Mouse (Mus musculus) embryonic facial prominence, embryonic 15.5 days (tissue): ENCODE measurements around the gene Rbm47. TPM values are rescaled to one million over a fixed set of nuclear protein-coding genes. Genes with fewer than 3 reads are reported as not detected.

Experiments
- ATAC-seq: fragments of 200-750 bp; cut with Nextera tagmentation; 2 replicates; pipeline ENCODE4 v1.8.0; 2017; ENCODE audit warnings: low read depth, moderate TSS enrichment; ENCODE audit not compliant: insufficient number of reproducible peaks, low FRiP score, low TSS enrichment
- H3K27ac ChIP-seq: fragments of 300-500 bp; sonication (generic); replicated peaks from 2 replicates; pipeline ENCODE4 v1.5.1; 2015; ENCODE audit warnings: mild to moderate bottlenecking, inconsistent platforms
- H3K27me3 ChIP-seq: fragments of 300-500 bp; sonication (generic); 2 replicates; pipeline ENCODE4 v1.6.1; 2015; ENCODE audit warnings: inconsistent platforms
- H3K36me3 ChIP-seq: fragments of 300-500 bp; sonication (generic); 2 replicates; pipeline ENCODE4 v1.6.1; 2015; ENCODE audit warnings: mild to moderate bottlenecking, inconsistent platforms
- H3K4me1 ChIP-seq: fragments of 300-500 bp; sonication (generic); 2 replicates; pipeline ENCODE4 v1.6.1; 2015; ENCODE audit warnings: inconsistent platforms
- H3K4me2 ChIP-seq: fragments of 300-500 bp; sonication (generic); replicated peaks from 2 replicates; pipeline ENCODE4 v1.6.1; 2015; ENCODE audit warnings: mild to moderate bottlenecking, inconsistent platforms
- H3K4me3 ChIP-seq: fragments of 300-500 bp; sonication (generic); replicated peaks from 2 replicates; pipeline ENCODE4 v1.5.1; 2015; ENCODE audit warnings: mild to moderate bottlenecking, inconsistent platforms
- H3K9ac ChIP-seq: fragments of 300-500 bp; sonication (generic); 2 replicates; pipeline ENCODE4 v1.6.1; 2015; ENCODE audit warnings: inconsistent platforms
- H3K9me3 ChIP-seq: fragments of 300-500 bp; sonication (generic); replicated peaks from 2 replicates; pipeline ENCODE4 v1.6.1; 2016; ENCODE audit warnings: inconsistent platforms
- WGBS: fragments of 180-500 bp; shearing (Covaris S2); methylation state at CpG from one replicate; pipeline ENCODE4 v1.1.7; 2015; 5-methylcytosine and 5-hydroxymethylcytosine counted together
- polyA plus RNA-seq: library from polyadenylated mRNA; unstranded; fragments of >200 nt; fragmentation: Nextera tagmentation; extraction: Ambion mirVana; gene quantifications from 2 replicates; pipeline ENCODE4 v1.2.1, GENCODE M21; 2015

The Rbm47 gene
- polyA plus RNA-seq, 1 experiment from 2014 or later = 14.0 TPM

- Histone ChIP-seq H3K27me3 (no peaks in the 10 kb centered on the region), H3K4me3 (no peak overlapping the region), H3K9ac (no peak overlapping the region), H3K36me3 (no peaks in the 10 kb centered on the region), H3K9me3 (no peaks in the 10 kb centered on the region), H3K27ac (no peak overlapping the region), H3K4me1 (0 out of 2 replicates have a peak, but pooled peaks cover under 1% of the 10 kb centered on the region), H3K4me2 (no peak overlapping the region)
- ATAC-seq = no peak
- WGBS = 88% methylated on average over 2 of the region's 2 CpGs
Measured at GRCm38 (mm10) chr5:66039813-66040212, 133.1 kb downstream of the Rbm47 start.

- no peaks in the 10 kb centered on the region for H3K9me3 ChIP-seq
- H3K4me1 ChIP-seq = peaks cover 4% of the 10 kb centered on the region; the same call in 1 of the 2 replicates
- no peak overlapping the region for H3K4me2 ChIP-seq
- no peak overlapping the region for H3K27ac ChIP-seq
- no peak for ATAC-seq
- no peak overlapping the region for H3K4me3 ChIP-seq
- no peak overlapping the region for H3K9ac ChIP-seq
- H3K36me3 ChIP-seq = no peaks in the 10 kb centered on the region
- H3K27me3 ChIP-seq = no peaks in the 10 kb centered on the region
- WGBS = 61% methylated on average over 6 of the region's 6 CpGs
Measured at GRCm38 (mm10) chr5:66037066-66037465, 135.9 kb downstream of the Rbm47 start.

- 36% methylated on average over 7 of the region's 7 CpGs for WGBS
- Histone ChIP-seq H3K4me3 (no peak overlapping the region), H3K4me1 (peaks cover 4% of the 10 kb centered on the region; the same call in 1 of the 2 replicates), H3K27ac (no peak overlapping the region), H3K36me3 (no peaks in the 10 kb centered on the region), H3K27me3 (no peaks in the 10 kb centered on the region), H3K9me3 (no peaks in the 10 kb centered on the region), H3K9ac (no peak overlapping the region), H3K4me2 (no peak overlapping the region)
- ATAC-seq = no peak
Measured at GRCm38 (mm10) chr5:66036440-66037054, 136.4 kb downstream of the Rbm47 start.

- H3K4me2 ChIP-seq = no peak overlapping the region
- no peaks in the 10 kb centered on the region for H3K27me3 ChIP-seq
- H3K9ac ChIP-seq = no peak overlapping the region
- 52% methylated on average over 14 of the region's 14 CpGs for WGBS
- no peaks in the 10 kb centered on the region for H3K9me3 ChIP-seq
- no peak overlapping the region for H3K4me3 ChIP-seq
- no peaks in the 10 kb centered on the region for H3K36me3 ChIP-seq
- H3K27ac ChIP-seq = no peak overlapping the region
- ATAC-seq = no peak
- peaks cover 4% of the 10 kb centered on the region; the same call in 1 of the 2 replicates for H3K4me1 ChIP-seq
Measured at GRCm38 (mm10) chr5:66034375-66035195, 138.3 kb downstream of the Rbm47 start.

GRCm38 (mm10) chr5:66032826-66033225, 140.1 kb downstream of the Rbm47 start:
- H3K27ac ChIP-seq = no peak overlapping the region
- H3K27me3 ChIP-seq = no peaks in the 10 kb centered on the region
- no peak overlapping the region for H3K4me2 ChIP-seq
- no peak overlapping the region for H3K4me3 ChIP-seq
- H3K9ac ChIP-seq = no peak overlapping the region
- no peak for ATAC-seq
- peaks cover 4% of the 10 kb centered on the region; the same call in 1 of the 2 replicates for H3K4me1 ChIP-seq
- H3K9me3 ChIP-seq = no peaks in the 10 kb centered on the region
- WGBS = 96% methylated on average over 1 of the region's 1 CpGs
- H3K36me3 ChIP-seq = no peaks in the 10 kb centered on the region

GRCm38 (mm10) chr5:66031699-66032098, 141.2 kb downstream of the Rbm47 start:
- Histone ChIP-seq H3K4me2 (no peak overlapping the region), H3K27me3 (no peaks in the 10 kb centered on the region), H3K36me3 (peaks cover 5% of the 10 kb centered on the region; the same call in 1 of the 2 replicates), H3K9me3 (no peaks in the 10 kb centered on the region), H3K4me3 (no peak overlapping the region), H3K4me1 (peaks cover 4% of the 10 kb centered on the region; the same call in 1 of the 2 replicates), H3K9ac (no peak overlapping the region), H3K27ac (no peak overlapping the region)
- 79% methylated on average over 5 of the region's 5 CpGs for WGBS
- ATAC-seq = no peak

- no peak overlapping the region for H3K4me2 ChIP-seq
- ATAC-seq = no peak
- 89% methylated on average over 5 of the region's 5 CpGs for WGBS
Measured at GRCm38 (mm10) chr5:66028232-66028631, 144.7 kb downstream of the Rbm47 start.

GRCm38 (mm10) chr5:66027206-66027605, 145.7 kb downstream of the Rbm47 start:
- ATAC-seq = no peak
- Histone ChIP-seq H3K4me3 (no peak overlapping the region), H3K9ac (no peak overlapping the region), H3K36me3 (peaks cover 18% of the 10 kb centered on the region), H3K9me3 (0 out of 2 replicates have a peak, but pooled peaks cover 11% of the 10 kb centered on the region), H3K4me1 (no peaks in the 10 kb centered on the region), H3K27me3 (no peaks in the 10 kb centered on the region), H3K4me2 (no peak overlapping the region), H3K27ac (no peak overlapping the region)
- 96% methylated on average over 8 of the region's 8 CpGs for WGBS

More at GRCm38 (mm10) chr5:66028232-66028631, 144.7 kb downstream of the Rbm47 start:
- Histone ChIP-seq H3K27me3 (no peaks in the 10 kb centered on the region), H3K27ac (no peak overlapping the region), H3K4me3 (no peak overlapping the region), H3K4me1 (no peaks in the 10 kb centered on the region), H3K9me3 (0 out of 2 replicates have a peak, but pooled peaks cover 11% of the 10 kb centered on the region), H3K36me3 (peaks cover 18% of the 10 kb centered on the region), H3K9ac (no peak overlapping the region)

GRCm38 (mm10) chr5:66026796-66027195, 146.1 kb downstream of the Rbm47 start:
- peaks cover 18% of the 10 kb centered on the region for H3K36me3 ChIP-seq
- H3K4me2 ChIP-seq = no peak overlapping the region
- ATAC-seq = no peak
- H3K4me1 ChIP-seq = no peaks in the 10 kb centered on the region
- H3K4me3 ChIP-seq = no peak overlapping the region
- no peak overlapping the region for H3K27ac ChIP-seq
- H3K9me3 ChIP-seq = 0 out of 2 replicates have a peak, but pooled peaks cover 11% of the 10 kb centered on the region
- H3K9ac ChIP-seq = no peak overlapping the region
- no peaks in the 10 kb centered on the region for H3K27me3 ChIP-seq
- 97% methylated on average over 31 of the region's 31 CpGs for WGBS

- H3K9ac ChIP-seq = no peak overlapping the region
- H3K9me3 ChIP-seq = no peaks in the 10 kb centered on the region
- 93% methylated on average over 2 of the region's 2 CpGs for WGBS
- H3K36me3 ChIP-seq = no peaks in the 10 kb centered on the region
- H3K4me3 ChIP-seq = no peak overlapping the region
- no peak for ATAC-seq
- H3K27ac ChIP-seq = no peak overlapping the region
- H3K4me2 ChIP-seq = no peak overlapping the region
- no peaks in the 10 kb centered on the region for H3K4me1 ChIP-seq
- H3K27me3 ChIP-seq = no peaks in the 10 kb centered on the region
Measured at GRCm38 (mm10) chr5:66015449-66015961, 157.4 kb downstream of the Rbm47 start.

GRCm38 (mm10) chr5:66014437-66014836, 158.5 kb downstream of the Rbm47 start:
- ATAC-seq = no peak
- H3K9ac ChIP-seq = no peak overlapping the region
- no peak overlapping the region for H3K27ac ChIP-seq
- no peaks in the 10 kb centered on the region for H3K27me3 ChIP-seq
- H3K4me3 ChIP-seq = no peak overlapping the region
- no peaks in the 10 kb centered on the region for H3K36me3 ChIP-seq
- WGBS = 87% methylated on average over 2 of the region's 2 CpGs
- no peaks in the 10 kb centered on the region for H3K9me3 ChIP-seq
- H3K4me2 ChIP-seq = no peak overlapping the region
- no peaks in the 10 kb centered on the region for H3K4me1 ChIP-seq
